Mouse (Mus musculus) heart, postnatal 4 days (tissue): Measurements from ENCODE around the gene Ube2v1. TPM values are rescaled to one million over a fixed set of nuclear protein-coding genes. Genes with fewer than 3 reads are reported as not detected.

Experiments
- DNase-seq: peaks from one replicate; pipeline ENCODE4 v3.0.0; 2021
- total RNA-seq, 2 experiments: library from RNA; stranded (reverse); gene quantifications; 2 replicates each; pipeline ENCODE4 v1.2.3; 2021

Gene Ube2v1
- total RNA-seq, 2 experiments from 2014 or later, result 131 to 137 TPM

DNA sequence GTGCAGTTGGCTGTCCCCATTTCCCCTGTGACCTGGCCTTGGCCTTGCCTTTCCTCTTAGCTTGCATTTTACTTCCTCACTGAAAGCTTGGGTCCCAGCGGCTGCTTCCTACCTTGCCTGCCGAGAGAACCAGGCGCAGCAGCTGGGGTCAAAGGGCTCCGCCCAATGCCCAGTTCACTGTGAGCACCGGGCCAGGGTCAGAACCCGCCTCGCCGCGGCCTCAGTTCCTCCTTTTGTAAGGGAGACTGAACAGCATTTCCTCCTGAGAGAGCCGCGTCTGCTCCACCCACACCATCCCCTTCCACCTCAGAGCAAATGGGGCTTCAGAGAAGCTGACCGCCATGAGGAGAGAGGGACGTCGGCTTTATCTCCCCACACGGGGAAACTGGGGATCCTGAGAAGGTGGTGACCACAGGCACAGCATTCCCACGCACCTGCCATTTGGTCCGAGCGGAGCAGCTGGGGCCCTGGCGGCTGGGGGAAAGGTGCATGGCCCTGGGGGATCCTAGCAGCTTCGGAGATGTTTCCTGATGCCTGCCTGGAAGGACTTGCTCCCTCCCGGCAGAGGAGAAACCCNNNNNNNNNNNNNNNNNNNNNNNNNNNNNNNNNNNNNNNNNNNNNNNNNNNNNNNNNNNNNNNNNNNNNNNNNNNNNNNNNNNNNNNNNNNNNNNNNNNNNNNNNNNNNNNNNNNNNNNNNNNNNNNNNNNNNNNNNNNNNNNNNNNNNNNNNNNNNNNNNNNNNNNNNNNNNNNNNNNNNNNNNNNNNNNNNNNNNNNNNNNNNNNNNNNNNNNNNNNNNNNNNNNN is 42.9 kb downstream of the Ube2v1 start:
- DNase-seq, result peak; percentile 55

DNA sequence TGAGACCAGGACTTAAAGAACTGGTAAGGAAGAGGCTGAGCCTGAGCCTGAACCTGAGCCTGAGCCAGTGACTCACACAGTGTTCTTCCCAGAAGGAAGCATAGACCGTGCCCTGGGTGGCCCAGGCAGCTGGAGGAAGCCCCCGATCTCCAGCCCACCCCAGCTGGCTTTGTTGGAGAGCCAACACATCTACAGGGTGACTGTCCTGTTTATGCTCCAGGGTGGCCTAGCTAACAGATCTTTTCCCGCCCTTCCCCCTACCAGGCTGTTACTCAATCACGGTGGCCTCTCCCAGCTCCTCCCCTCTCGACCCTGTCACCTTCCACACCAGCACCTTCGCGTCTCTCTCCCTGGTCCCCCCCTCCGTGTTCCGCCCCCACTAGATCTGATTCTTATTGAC is 44.9 kb downstream of the Ube2v1 start:
- DNase-seq, result no peak

DNA sequence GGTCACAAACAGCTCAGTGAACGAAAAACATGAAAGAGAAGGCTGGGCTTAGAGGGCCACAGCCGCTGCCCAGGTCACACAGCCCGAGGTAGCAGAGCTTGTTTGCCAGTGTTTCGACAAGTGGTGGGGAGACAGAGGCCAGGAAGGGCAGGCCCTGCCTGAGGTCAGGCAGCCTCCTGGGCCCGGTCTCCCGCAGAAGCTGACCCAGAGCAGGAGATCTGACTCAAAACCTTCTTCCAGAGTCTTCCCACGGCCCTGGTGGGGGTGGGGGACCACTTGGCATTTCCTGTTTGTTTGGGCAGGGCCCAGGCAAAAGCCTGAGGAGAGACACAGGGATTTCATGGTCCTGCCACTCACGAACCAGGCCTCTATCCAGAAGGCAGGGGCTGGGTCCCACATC is 45.9 kb downstream of the Ube2v1 start:
- DNase-seq, result peak; percentile 57

DNA sequence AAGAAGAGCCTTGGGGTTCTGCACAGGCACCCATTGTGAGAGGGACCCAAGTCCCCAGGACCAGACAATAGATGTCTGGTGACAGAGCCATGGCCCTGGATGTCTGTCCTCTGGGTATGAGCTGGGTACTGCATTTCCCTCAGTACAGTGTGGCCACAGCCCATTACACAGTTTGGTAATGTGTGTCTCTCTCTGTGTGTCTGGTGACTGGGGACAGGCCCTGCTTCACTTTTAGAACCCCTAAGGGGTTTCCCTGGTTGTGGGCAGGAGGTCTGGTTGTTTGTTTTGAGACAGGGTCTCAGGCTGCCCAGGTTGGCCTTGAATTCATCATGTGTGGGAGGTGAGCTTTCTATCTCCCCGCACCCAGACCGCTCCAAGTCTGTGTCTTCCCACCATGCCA is 46.6 kb downstream of the Ube2v1 start:
- DNase-seq, result no peak

DNA sequence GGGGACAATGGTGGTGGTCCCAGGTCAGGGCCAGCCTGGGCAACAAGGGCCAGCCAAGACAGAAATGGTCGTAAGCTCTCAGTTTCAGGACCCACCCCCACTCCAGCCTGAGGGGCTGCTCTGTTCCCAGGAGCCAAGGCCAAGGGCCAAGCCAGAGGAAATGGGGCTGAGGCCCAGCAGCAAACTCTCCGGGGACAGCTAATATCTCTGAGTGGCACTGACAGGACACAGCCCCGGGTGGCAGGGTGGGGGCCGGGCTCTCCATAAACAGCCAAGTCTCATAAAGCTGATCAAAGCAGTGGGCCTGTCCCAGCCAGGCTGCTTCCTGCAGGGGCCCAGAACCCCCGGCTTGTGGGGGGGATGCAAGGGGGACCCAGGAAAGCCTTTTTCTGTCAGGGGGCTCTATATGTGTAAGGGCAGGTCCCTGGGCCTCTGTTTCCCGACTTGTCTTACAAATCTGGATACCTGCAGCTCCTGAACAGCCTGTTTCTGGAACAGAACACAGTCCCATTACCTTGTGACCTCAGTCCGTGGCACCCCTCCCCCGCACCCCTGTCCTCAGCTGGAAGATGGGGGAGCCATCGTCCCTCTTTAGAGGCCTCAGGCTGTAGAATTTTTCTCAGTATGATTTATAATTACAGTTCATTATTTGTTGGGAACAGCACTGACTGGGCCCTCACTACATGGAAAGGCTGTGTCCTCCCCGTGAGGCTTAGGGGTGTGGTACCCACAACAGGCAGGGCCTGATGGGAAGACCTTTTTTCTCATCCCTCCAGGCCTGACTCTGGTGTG is 48.5 kb downstream of the Ube2v1 start:
- no peak for DNase-seq

DNA sequence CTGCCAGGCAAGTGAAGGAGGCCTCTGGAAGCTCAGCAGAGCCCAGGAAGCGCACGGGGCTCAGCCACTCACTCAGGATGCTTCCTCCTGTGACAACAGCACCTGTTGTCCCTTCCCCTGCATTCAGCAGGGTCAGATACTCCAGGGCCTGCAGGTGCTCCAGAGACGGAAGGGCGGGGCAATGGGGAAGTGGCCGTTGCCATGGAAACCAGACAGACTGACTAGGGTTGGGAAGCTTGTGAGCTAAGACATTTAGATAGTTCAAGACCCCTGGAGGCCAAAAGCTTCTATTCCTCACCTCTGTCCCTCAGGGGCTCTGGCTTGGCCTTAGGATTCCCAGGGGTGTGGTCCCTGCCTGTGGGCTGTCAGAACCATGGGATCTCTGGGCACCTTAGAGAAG is 53.4 kb downstream of the Ube2v1 start:
- DNase-seq, result no peak

DNA sequence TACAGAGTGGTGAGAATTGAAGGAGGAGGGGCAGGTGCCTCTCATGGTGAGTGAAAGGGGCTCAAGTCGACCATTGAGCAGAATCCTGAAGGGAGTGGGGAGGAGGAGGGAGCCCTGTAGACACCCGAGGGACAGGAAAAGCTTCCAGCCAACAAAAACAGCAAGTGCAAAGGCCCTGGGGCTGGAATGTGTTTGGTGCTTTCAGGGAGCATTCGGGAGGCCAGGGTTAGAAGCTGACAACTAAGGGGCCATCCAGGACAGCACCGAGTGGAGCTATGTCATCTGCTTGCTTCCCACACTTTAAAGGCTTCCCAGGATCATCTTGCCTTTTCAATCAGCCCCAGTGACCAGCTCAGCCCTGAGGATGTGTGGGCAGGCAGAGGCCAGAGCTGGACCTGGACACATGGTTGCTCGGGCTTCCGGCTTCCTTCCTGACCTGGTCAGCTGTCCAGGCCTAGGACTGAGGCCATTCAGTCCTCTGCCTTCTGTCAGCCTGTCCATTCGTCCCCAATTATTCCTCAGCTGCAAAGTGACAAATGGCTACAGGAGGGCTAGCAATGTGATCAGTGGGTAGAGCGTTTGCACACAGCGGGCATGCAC is 54.6 kb downstream of the Ube2v1 start:
- DNase-seq, result no peak

DNA sequence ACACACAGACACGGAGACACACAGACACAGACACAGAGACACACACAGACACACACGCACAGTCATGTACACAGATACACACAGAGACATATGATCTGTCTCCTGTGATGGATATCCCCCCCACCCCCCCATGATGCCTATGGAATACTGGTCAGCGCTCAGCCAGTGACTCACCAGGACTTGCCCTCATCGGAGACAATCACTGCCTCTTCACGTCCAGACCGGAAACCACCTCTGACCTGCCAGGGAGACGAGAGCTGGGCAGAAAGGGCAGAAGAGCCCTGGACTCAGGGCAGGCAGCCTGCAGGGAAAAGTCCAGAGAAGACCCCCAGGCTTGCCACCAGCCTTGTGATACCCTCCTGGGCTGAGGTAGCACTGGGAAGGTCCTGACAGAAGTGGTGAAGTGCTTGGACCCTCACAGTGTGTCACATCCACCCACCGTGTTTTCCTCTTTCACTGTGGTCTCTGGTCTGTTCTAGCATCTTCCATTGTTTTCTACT is 55.7 kb downstream of the Ube2v1 start:
- DNase-seq, result no peak

DNA sequence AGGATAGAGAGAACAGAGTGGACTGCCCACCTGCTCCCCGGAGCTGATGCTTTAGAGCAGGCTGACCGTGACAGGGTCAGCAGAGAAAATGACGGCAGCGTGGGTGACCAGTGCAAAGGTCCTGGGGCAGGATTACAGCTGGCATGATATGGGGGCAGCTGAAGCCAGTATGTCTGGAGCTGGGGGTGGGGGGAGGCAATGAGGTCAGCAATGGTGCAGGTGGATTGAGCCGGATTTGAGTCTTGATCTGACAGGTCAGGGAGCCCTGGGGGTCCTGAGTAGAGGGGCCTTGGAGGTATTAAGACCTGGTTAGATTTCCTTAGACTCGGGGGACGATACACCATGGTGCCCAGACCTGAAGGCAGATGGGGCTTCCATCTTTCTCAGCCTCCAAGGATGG is 56.3 kb downstream of the Ube2v1 start:
- DNase-seq, result no peak

DNA sequence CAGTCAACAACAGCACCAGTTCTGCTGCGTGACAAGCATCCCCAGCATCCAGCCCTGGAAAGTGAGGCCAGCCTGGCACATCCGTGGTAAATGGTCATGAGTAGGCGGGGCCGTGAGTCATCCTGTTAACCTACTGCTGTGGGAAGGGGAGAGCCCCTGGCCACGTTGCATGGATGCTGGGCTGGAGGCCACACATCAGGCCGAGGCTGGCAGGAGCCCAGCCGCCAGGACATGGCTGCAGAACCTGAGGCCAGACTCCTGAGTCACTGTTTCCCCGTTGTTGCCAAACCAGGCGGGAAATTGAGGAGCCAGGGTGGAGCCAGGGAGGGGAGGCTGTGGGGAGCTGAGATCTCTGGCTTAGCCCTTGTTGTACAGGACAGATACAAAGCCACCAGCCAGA is 57.1 kb downstream of the Ube2v1 start:
- peak; percentile 73 for DNase-seq

DNA sequence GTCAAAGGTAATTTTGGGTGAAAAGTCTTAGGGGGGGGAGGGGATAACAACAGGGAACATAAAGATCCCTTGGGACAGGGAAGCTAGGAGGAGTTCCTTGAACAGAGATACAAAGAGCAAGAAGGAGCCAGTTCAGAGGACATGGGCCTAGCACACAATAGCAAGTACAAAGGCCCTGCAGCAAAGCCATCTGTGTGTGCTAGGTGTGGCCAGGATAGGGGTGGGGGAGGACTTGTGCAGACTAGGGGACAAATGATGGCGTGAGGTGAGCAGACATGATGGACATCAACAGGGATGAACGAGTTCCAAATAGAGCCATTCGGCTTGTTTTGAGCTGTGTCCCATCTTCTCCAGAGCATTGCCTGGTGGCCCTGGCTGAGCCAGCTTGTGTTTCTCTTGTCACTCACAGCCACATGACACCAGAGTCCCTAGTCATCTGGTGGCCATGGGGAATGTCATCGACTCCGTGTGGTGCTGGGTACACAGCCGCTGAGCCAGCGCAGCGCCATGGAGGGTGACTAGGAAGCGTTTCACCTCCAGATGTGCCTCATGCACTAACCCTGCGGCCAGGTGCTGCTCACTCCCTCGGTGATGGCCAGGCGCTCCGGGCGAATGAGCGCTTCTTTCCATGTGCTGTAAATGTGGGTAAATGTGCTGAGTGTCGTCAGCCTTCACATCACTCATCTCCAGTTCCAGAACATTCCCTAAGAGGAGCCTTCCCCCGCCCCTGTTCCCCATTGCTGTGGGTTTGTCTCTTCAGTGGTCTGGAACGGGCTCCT is 60.3 kb downstream of the Ube2v1 start:
- no peak for DNase-seq

DNA sequence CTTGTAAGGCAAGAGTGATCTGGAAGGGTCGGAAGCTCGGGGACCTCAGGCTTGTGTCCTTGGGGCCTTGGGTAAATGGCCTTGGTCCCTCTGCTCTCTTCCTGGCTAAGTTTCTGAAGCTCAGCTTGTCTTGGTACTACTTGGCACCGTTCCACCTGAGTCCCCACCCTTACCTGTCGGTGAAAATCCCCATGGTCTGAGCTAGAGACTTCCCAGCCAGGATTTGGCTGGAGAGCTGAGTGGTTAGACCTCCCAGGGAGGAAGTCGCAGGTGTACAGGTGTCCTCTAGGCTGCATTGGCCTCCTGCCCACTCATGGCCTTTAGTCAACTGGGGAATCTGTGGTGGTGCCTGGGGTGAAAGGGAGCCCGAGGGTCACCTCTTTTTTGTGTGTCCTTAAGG is 61.1 kb downstream of the Ube2v1 start:
- DNase-seq, result no peak

DNA sequence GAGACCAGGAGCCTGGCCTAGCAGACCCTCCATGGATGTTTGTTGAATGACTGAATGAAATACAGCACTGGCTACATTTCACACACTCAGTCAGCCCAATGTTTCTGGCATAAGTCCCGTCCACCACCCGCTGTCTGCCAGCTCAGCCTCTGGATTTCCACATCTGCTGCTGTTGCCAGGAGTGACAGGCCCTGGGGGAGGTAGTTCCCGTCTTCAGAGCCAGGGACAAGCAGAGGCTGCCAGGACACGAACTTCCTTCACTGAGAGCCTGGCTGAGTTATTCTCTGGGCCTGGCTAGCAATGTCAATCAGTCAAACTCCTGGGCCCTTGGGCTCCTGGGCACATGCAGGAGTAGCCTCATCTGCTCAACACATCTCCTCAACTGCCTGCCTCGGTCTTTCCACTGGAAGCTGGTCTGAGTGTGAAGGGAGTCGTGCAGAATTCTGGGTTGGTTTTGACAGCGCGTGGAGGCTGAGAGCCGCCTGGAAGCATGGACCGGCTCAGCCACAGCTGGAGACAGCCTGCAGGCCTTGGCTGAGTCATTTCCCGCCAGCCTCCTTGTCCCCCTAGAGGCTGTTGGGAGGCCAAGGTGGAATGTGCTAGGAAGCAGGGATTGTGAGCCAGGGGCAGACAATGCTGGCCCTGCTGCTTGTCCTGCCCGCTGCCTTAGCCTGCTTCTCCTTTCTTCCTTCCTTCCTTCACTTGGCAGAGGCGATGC is 61.8 kb downstream of the Ube2v1 start:
- DNase-seq, result peak; percentile 80

DNA sequence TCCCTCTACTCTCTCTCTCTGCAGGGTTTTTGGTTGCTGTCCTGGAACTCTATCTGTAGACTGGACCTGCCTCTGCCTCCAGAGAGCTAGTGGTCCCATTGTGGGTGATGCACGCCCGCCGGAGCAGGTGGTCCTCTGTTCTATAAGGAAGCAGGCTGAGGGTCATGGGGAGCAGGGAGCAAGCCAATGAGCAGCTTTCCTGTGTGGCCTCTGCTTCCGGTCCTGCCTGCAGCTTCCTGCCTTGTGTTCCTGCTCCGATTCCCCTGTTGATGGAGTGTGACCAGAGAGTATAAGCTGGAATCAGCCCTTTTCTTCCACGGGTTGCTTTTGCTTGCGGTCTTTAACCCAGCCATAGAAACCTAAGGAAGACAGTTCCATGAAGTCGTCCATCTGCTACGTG is 63.8 kb downstream of the Ube2v1 start:
- no peak for DNase-seq

DNA sequence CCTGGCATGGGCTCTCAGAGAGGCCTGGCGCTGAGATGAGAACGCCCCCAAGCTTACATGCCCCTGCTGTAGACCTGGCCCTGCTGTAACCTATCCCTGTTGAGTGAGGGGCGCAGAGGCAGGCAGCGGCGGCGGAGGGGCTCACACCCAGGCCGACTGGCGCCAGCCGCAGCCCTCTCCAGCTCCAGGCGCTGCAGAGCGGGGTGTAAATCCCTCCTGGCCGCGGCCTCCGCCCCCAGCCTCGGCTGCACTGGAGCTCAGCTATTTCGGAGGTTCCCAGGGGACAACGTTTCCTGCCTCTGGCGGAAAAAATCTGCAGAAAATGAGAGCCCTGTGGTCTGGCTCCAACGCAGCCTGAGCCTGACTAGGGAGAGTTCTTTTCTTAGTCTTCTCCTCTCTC is 66.2 kb downstream of the Ube2v1 start:
- peak; percentile 82 for DNase-seq

DNA sequence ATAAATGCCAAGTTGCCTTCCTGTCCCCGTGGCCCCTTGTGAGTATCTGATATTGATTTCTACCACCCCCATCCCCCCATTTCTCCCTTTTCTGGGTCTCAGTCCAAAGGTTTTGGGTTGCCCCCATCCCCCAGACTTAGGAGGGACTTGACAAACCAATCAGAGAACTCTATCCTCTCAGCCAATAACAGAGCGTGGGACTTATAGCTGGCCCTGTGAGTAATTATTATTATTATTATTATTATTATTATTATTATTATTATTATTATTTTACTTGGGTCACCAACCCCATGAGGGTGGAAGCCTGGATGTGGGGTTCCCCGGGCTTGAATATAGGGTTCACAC is 66.6 kb downstream of the Ube2v1 start:
- DNase-seq, result no peak

DNA sequence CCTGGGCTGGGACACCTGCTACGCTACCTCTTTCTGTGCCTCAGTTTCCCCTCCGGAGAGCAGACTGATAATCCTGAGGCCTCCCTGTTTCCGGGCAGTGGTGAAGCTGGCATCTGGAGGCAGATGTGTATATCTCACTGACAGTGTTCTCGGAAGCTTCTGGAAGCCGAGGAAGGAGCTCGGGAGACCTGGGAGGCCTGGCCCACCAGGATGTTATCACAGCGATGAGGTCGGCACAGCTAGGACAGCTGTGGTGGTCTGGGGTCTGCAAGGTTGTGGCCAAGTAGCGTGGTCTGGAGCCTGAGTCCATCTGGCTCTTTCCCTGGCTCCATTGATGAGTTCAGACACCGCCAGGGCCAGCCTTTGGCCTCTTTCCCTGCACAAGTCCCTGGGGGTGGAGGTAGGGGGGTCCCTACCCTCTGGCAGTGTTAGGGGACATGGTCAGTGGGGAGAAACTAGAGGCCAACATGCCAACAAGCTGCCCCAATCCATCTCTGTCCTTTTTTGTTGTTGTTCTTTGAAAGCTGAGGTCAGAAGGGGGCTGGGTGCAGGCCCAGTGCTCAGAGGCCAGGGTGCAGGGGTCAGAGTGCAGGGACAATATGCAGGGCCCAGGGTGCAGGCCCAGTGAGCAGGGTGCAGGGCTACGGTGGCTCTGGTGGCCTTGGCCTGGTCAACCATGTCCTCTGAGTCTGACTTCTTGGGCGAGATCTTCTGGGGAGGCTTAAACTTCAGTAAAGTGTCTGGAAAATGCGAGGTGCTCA is 67.2 kb downstream of the Ube2v1 start:
- no peak for DNase-seq

DNA sequence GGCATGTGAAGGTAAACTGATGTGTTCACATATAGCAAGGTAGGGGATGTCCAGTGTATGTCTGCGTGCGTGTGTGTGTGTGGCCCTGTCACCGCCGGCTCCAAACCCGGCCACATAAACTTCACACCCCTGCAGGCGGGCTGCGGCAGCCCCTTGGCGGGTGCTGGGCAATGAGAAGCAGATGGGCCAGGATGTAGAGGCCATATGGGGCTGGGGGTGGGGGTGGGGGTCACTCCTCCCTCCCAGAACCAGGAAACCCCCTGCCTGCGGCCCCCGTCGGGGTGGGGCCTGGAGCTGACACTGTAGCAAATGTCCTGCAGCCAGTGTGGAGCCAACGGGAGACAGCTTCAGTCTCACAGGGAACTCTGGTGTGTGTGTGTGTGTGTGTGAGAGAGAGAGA is 68.2 kb downstream of the Ube2v1 start:
- no peak for DNase-seq

DNA sequence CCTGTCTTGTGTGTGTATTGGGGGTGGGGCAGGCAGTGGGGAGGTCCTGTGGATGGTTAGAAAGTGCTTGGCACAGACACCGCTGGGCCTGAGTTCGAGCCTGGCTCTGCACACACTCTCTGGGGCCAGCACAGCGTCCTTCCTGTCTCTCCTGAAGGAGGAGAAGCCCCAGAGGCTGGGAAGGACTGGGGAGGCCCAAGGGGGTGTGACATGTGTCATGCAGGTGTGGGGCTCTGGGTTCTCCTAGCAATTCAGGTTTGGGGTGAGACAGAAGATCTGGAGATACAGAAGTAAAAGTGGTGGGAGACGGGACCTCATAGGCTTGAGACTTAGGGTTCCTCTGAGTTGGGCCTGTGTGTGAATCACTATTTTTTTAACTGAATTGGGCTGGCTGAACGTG is 68.9 kb downstream of the Ube2v1 start:
- no peak for DNase-seq

DNA sequence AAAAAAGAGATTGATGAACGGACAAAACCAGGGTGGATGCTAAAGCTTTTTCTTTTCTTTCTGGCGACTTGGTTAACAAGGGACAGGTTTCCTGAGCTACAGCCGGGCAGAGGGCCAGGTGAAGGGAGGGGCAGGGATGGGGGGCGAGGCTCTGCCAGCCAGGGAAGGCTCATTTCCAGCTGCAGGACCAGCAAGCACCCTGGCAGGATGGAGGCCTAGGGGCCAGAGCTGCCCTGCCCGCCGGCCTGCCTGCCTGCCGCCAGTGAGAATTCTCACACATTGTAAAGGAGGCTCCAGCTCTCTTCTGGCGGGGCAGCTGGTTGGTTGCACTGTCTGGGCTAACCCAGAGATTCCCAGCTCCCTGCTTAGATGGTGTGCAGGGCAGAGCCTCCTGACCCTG is 69.8 kb downstream of the Ube2v1 start:
- DNase-seq, result peak; percentile 69

DNA sequence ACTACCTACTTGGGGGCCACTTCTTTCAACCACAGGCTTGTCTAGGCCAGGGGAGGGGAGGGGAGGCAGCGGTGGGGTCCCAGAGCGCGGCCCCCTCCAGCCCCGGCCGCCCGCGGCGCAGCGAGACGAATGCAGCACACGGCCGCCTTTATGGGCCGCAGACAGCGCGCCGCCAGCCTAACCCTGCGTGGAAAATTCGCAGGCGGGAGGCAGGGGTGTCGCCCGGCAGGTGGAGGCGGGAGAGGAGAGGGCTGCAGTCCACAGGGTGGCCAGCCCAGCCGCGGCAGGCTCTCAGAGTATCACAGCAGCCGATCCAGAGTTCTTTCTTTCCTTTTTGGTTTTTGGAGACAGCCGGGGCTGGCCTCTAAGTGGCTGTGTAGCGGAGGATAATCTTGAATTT is 72.5 kb downstream of the Ube2v1 start:
- no peak for DNase-seq
